Mouse (Mus musculus) liver, adult 2 months (tissue): ENCODE data around the gene Pelp1. TPM values are rescaled to one million over a fixed set of nuclear protein-coding genes. Genes with fewer than 3 reads are reported as not detected.

ENCODE experiments used
- DNase-seq: peaks from one replicate; pipeline ENCODE4 v3.0.0-alpha.2; 2011; ENCODE audit warnings: low read depth, low spot score; ENCODE audit errors: extremely low read depth
- H3K27ac ChIP-seq: fragments of 200-500 bp; replicated peaks from 2 replicates; pipeline ENCODE4 v1.5.1; 2012; ENCODE audit warnings: low read depth, mild to moderate bottlenecking, control low read depth, inconsistent platforms, low read length; ENCODE audit not compliant: insufficient read depth
- H3K27me3 ChIP-seq: fragments of 200-500 bp; 2 replicates; pipeline ENCODE4 v1.6.1; 2012; ENCODE audit warnings: mild to moderate bottlenecking, moderate library complexity, low read length, inconsistent platforms; ENCODE audit not compliant: control insufficient read depth, insufficient read depth
- H3K36me3 ChIP-seq: fragments of 200-500 bp; 2 replicates; pipeline ENCODE4 v1.6.1; 2012; ENCODE audit warnings: low read length, inconsistent platforms; ENCODE audit not compliant: control insufficient read depth, insufficient read depth
- H3K4me1 ChIP-seq: fragments of 200-500 bp; 2 replicates; pipeline ENCODE4 v1.6.1; 2011; ENCODE audit warnings: low read length; ENCODE audit not compliant: control insufficient read depth, insufficient read depth
- H3K4me3 ChIP-seq: fragments of 200-500 bp; 2 replicates; pipeline ENCODE4 v1.5.1; 2011; ENCODE audit warnings: low read depth, mild to moderate bottlenecking, control low read depth, low read length, moderate library complexity; ENCODE audit not compliant: insufficient read depth
- H3K79me2 ChIP-seq: fragments of 200-500 bp; 2 replicates; pipeline ENCODE4 v1.6.1; 2012; ENCODE audit warnings: inconsistent platforms, mild to moderate bottlenecking, low read length, moderate library complexity; ENCODE audit not compliant: control insufficient read depth, insufficient read depth
- H3K9ac ChIP-seq: fragments of 200-500 bp; 2 replicates; pipeline ENCODE4 v1.6.1; 2012; ENCODE audit warnings: low read depth, mild to moderate bottlenecking, control low read depth, inconsistent platforms, low read length
- CTCF ChIP-seq: fragments of 200-500 bp; IDR thresholded peaks from 2 replicates; pipeline ENCODE4 v1.5.1; 2011; ENCODE audit warnings: low read depth, low read length, control low read depth
- POLR2A ChIP-seq: fragments of 200-500 bp; IDR thresholded peaks from 2 replicates; pipeline ENCODE4 v1.6.1; 2011; ENCODE audit warnings: low read length, control low read depth; ENCODE audit not compliant: insufficient read depth; ENCODE audit errors: extremely low read depth
- WGBS: fragments of 180-500 bp; shearing (Covaris S2); methylation state at CpG from one replicate; pipeline ENCODE4 v1.1.7; 2018; 5-methylcytosine and 5-hydroxymethylcytosine counted together
- polyA plus RNA-seq: library from polyadenylated mRNA; depleted of rRNA; stranded (reverse); fragments of >200 nt; gene quantifications from 2 replicates; pipeline ENCODE4 v1.2.3, GENCODE M21; 2012
- total RNA-seq: library from RNA; depleted of rRNA; stranded (reverse); fragments of >200 nt; gene quantifications from 2 replicates; pipeline ENCODE4 v1.2.3, GENCODE M21; 2014

The Pelp1 gene
- total and polyA plus RNA-seq, 2 experiments, result 3.1 to 7.7 TPM

DNA sequence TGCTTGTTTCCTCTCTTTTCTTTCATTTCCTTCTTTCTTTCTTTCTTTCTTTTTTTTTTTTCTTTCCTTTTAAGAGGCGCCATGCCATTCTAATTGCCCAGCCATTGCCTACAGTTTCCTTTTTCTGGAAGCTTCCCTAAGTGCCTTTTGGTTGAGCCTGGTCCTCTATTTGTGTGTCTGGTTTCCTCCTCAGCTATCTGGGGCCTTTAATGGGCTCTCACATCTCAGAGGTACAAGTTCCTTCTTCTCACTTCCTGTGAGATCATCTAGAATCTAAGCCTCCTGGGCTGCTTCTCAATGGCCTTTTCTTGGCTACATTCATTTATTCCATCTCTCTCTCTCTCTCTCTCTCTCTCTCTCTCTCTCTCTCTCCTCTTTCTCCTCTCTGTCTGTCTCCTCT, 37.5 kb upstream of the Pelp1 start:
- DNase-seq, result peak; percentile 27
- no peak overlapping the region for H3K9ac ChIP-seq
- H3K27me3 ChIP-seq, result no peaks in the 10 kb centered on the region
- no peaks in the 10 kb centered on the region for H3K79me2 ChIP-seq
- H3K4me1 ChIP-seq, result peaks cover 12% of the 10 kb centered on the region; the same call in 1 of the 2 replicates
- TF ChIP-seq POLR2A, result no peak
- TF ChIP-seq CTCF, result no peak
- WGBS, result 75% methylated on average over 1 of the region's 1 CpGs
- H3K4me3 ChIP-seq, result no peak overlapping the region
- H3K27ac ChIP-seq, result no peak overlapping the region
- H3K36me3 ChIP-seq, result no peaks in the 10 kb centered on the region

DNA sequence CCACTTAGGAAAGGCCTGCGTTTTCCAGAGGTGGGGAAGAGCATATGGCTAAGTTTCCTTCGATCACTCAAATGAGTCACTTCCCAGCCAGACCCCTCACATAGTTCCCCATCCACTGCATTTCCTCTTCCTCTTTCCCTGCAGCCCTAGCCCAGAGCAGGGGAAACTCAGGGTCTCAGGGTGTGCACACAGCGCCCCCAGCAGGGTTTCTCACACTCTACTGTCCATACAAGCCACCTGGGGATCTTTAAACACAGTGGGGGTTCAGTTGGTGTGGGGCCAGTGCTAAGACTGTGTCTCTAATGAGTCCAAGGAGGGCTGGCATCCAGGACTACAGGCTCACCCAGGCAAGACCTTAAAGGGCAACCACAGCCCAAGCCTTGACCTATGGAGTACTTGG, 36.9 kb upstream of the Pelp1 start:
- no peak overlapping the region for H3K27ac ChIP-seq
- no peaks in the 10 kb centered on the region for H3K79me2 ChIP-seq
- H3K9ac ChIP-seq, result no peak overlapping the region
- H3K4me1 ChIP-seq, result peaks cover 12% of the 10 kb centered on the region; the same call in 1 of the 2 replicates
- TF ChIP-seq CTCF (peak; percentile 25; the same call in 1 of the 2 replicates), POLR2A (no peak)
- WGBS, result 70% methylated on average over 3 of the region's 3 CpGs
- no peaks in the 10 kb centered on the region for H3K27me3 ChIP-seq
- no peaks in the 10 kb centered on the region for H3K36me3 ChIP-seq
- H3K4me3 ChIP-seq, result no peak overlapping the region
- DNase-seq, result no peak

DNA sequence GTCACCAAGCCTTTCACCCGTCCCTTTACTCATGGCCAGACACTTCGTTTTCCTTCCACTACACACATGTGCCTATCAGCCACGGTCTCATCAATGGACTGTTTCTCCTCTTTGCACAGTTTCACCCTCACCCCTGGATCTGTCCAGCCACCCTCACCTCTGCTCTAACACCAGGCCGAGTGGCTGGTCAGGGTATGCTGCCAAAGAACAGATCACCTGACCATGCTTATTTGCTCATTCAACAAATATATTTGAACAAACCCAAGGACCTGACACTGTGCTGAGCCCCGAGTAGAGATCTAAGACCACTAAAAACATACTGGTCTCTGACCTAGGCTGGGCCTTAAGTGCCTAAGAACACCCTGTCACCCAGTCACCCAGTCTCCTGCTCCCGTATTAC, 34.8 kb upstream of the Pelp1 start:
- TF ChIP-seq POLR2A (no peak), CTCF (no peak)
- Histone ChIP-seq H3K4me1 (peaks cover 17% of the 10 kb centered on the region; the same call in 1 of the 2 replicates), H3K36me3 (no peaks in the 10 kb centered on the region; the same call in 1 of the 2 replicates), H3K9ac (no peak overlapping the region), H3K27ac (peak overlapping the region; percentile 41), H3K4me3 (no peak overlapping the region), H3K27me3 (no peaks in the 10 kb centered on the region), H3K79me2 (no peaks in the 10 kb centered on the region)
- peak; percentile 93 for DNase-seq
- 15% methylated on average over 6 of the region's 6 CpGs for WGBS

DNA sequence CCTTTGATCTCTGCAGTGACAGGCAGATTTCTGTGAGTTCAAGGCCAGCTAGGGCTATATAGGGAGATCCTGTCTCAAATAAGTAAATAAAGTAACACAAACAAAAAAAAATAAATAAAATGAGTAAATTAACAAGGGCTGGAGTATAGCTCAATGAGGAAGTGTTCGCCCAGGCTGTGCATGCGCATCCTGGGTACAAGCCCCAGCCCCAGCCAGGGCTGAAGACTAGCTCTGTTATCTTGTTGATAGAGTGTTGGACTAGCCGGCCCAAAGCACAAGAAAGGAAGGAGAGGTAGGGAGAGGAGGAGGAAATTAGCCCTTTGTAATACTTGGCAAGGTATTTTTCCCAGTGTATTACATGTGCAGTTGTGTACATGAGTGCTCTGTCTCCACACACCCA, 34.1 kb upstream of the Pelp1 start:
- Histone ChIP-seq H3K27me3 (no peaks in the 10 kb centered on the region), H3K79me2 (no peaks in the 10 kb centered on the region), H3K4me3 (no peak overlapping the region), H3K27ac (no peak overlapping the region), H3K9ac (no peak overlapping the region), H3K36me3 (no peaks in the 10 kb centered on the region; the same call in 1 of the 2 replicates), H3K4me1 (peaks cover 17% of the 10 kb centered on the region; the same call in 1 of the 2 replicates)
- peak; percentile 28 for DNase-seq
- TF ChIP-seq CTCF (no peak), POLR2A (no peak)
- whole genome bisulfite sequencing, result 50% methylated on average over 3 of the region's 3 CpGs

DNA sequence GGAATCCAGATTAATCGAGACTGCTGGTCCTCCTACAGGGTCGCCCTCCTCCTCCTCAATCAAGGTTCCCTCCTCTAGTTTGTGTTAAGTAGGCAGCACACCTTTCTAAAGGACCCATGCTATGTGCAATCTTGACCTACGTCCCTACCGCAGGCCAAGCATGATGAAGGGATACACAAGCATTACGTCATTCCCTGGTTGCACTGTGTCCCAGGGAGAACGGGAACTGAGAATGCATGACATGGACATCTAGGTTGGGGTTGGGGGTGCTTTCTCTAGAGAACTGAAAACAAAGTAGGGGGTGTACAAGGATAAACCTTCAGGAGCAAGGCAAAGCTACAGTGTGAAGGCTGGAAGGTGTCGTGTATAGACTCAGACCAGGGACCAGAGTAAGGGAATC, 32.1 kb upstream of the Pelp1 start:
- WGBS, result 55% methylated on average over 7 of the region's 7 CpGs
- peaks cover 17% of the 10 kb centered on the region; the same call in 1 of the 2 replicates for H3K4me1 ChIP-seq
- no peaks in the 10 kb centered on the region; the same call in 1 of the 2 replicates for H3K36me3 ChIP-seq
- DNase-seq, result peak; percentile 37
- TF ChIP-seq POLR2A (no peak), CTCF (no peak)
- no peaks in the 10 kb centered on the region for H3K79me2 ChIP-seq
- no peaks in the 10 kb centered on the region for H3K27me3 ChIP-seq
- H3K9ac ChIP-seq, result no peak overlapping the region
- H3K4me3 ChIP-seq, result no peak overlapping the region
- H3K27ac ChIP-seq, result no peak overlapping the region

DNA sequence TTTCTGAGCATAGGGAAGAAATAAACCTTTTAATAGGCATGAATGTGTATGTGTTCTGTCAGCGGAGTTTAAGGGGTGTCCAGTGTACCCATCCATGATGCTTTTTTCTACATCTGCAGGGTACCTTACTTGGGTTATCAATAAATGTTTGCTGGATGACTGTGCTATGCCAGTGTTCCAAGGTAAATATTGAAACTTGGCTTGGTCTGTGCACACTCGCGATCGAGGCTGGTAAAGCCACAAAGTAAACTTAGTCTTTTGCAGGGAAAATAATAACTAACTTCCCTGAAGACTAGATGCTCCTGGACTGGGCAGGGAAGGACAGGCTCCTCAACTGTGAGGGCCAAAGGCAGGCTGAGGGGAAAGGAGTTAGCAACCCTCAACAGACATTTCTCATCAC, 30.8 kb upstream of the Pelp1 start:
- Histone ChIP-seq H3K4me1 (peaks cover 13% of the 10 kb centered on the region; the same call in 1 of the 2 replicates), H3K9ac (no peak overlapping the region), H3K27ac (peak overlapping the region; percentile 23; the same call in 1 of the 2 replicates), H3K36me3 (peaks cover 1% of the 10 kb centered on the region), H3K27me3 (no peaks in the 10 kb centered on the region), H3K79me2 (no peaks in the 10 kb centered on the region), H3K4me3 (no peak overlapping the region)
- TF ChIP-seq POLR2A (no peak), CTCF (no peak)
- 21% methylated on average over 4 of the region's 4 CpGs for WGBS
- DNase-seq, result peak; percentile 79
